Mouse (Mus musculus) lung, postnatal 0 days (tissue): ENCODE results near the gene Csgalnact2. TPM values are rescaled to one million over a fixed set of nuclear protein-coding genes. Genes with fewer than 3 reads are reported as not detected.

ENCODE experiments used
- ATAC-seq: fragments of 200-750 bp; cut with Nextera tagmentation; 2 replicates; pipeline ENCODE4 v1.8.0; 2017; ENCODE audit warnings: moderate library complexity
- DNase-seq: peaks from one replicate; pipeline ENCODE4 v3.0.0-alpha.2; 2016; ENCODE audit warnings: low spot score
- H3K27ac ChIP-seq: fragments of 300-500 bp; sonication (generic); 2 replicates; pipeline ENCODE4 v1.5.1; 2014; ENCODE audit warnings: antibody characterized with exemption, mild to moderate bottlenecking, low read length, mixed read lengths
- H3K27me3 ChIP-seq: fragments of 300-500 bp; sonication (generic); replicated peaks from 2 replicates; pipeline ENCODE4 v1.6.1; 2014; ENCODE audit warnings: low read length, mixed read lengths; ENCODE audit not compliant: insufficient read depth
- H3K36me3 ChIP-seq: fragments of 300-500 bp; sonication (generic); 2 replicates; pipeline ENCODE4 v1.6.1; 2014; ENCODE audit warnings: low read length, mixed read lengths; ENCODE audit not compliant: insufficient read depth
- H3K4me1 ChIP-seq: fragments of 300-500 bp; sonication (generic); 2 replicates; pipeline ENCODE4 v1.6.1; 2014; ENCODE audit warnings: antibody characterized with exemption, low read depth, low read length, mixed read lengths; ENCODE audit not compliant: insufficient read depth
- H3K4me2 ChIP-seq: fragments of 300-500 bp; sonication (generic); replicated peaks from 2 replicates; pipeline ENCODE4 v1.6.1; 2014; ENCODE audit warnings: low read depth, mild to moderate bottlenecking, low read length, moderate library complexity, mixed read lengths
- H3K4me3 ChIP-seq: fragments of 300-500 bp; sonication (generic); 2 replicates; pipeline ENCODE4 v1.5.1; 2014; ENCODE audit warnings: low read depth, low read length
- H3K9ac ChIP-seq: fragments of 300-500 bp; sonication (generic); replicated peaks from 2 replicates; pipeline ENCODE4 v1.6.1; 2014; ENCODE audit warnings: low read depth, mild to moderate bottlenecking
- H3K9me3 ChIP-seq: fragments of 300-500 bp; sonication (generic); 2 replicates; pipeline ENCODE4 v1.6.1; 2016; ENCODE audit warnings: low read length, mixed read lengths
- CTCF ChIP-seq: IDR thresholded peaks from 2 replicates; pipeline ENCODE4 v1.5.1; 2016; ENCODE audit warnings: antibody characterized with exemption, mild to moderate bottlenecking
- EP300 ChIP-seq: IDR thresholded peaks from 2 replicates; pipeline ENCODE4 v1.6.1; 2016; ENCODE audit warnings: antibody characterized with exemption, mild to moderate bottlenecking, control low read depth
- WGBS: fragments of 180-500 bp; shearing (Covaris S2); extraction: QIAGEN DNeasy Blood & Tissue Kit; methylation state at CpG from one replicate; pipeline ENCODE4 v1.1.7; 2014; 5-methylcytosine and 5-hydroxymethylcytosine counted together
- polyA plus RNA-seq: library from polyadenylated mRNA; unstranded; fragments of >200 nt; fragmentation: Nextera tagmentation; extraction: Ambion mirVana; gene quantifications from 2 replicates; pipeline ENCODE4 v1.2.1, GENCODE M21; 2015

Gene Csgalnact2
- polyA plus RNA-seq, 1 experiment from 2014 or later, result 36.6 TPM

GRCm38 (mm10) chr6:118070321-118071012 is 68.5 kb downstream of the Csgalnact2 start:
- 38% methylated on average over 5 of the region's 5 CpGs for WGBS
- no peaks in the 10 kb centered on the region for H3K36me3 ChIP-seq

DNA sequence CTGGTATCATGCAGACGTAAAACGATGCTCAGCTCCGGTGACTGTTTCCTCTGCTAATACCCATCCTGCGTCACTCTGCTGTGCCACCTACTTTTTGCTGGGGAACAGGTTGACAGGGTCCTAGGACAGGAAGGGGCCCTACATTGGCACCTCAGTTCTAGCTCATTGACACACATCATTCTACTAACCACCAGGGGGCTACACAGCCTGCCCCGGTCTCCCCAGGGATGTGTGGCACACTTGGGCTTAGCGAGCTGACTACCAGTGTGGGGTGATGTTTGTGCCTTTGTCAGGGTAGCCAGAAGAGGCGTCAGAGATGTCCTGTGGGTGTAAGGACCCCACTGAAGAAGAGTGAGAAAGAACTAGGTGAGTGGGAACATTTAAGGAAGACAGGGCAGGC is 71.2 kb downstream of the Csgalnact2 start:
- DNase-seq (no peak), ATAC-seq (no peak)
- Histone ChIP-seq H3K4me3 (peak overlapping the region; percentile 0), H3K4me2 (peak overlapping the region; percentile 87), H3K27ac (no peak overlapping the region), H3K27me3 (no peaks in the 10 kb centered on the region), H3K9me3 (no peaks in the 10 kb centered on the region), H3K9ac (no peak overlapping the region), H3K4me1 (peaks cover 25% of the 10 kb centered on the region), H3K36me3 (no peaks in the 10 kb centered on the region)
- TF ChIP-seq EP300 (no peak), CTCF (peak; percentile 72)
- 61% methylated on average over 7 of the region's 7 CpGs for WGBS

More at GRCm38 (mm10) chr6:118070321-118071012, 68.5 kb downstream of the Csgalnact2 start:
- no peak for TF ChIP-seq CTCF
- TF ChIP-seq EP300, result no peak
- H3K27ac ChIP-seq, result peak overlapping the region; percentile 5; the same call in 1 of the 2 replicates
- no peaks in the 10 kb centered on the region for H3K9me3 ChIP-seq
- no peak overlapping the region for H3K4me3 ChIP-seq
- no peaks in the 10 kb centered on the region for H3K27me3 ChIP-seq
- ATAC-seq (no peak), DNase-seq (peak; percentile 35)
- peaks cover 21% of the 10 kb centered on the region for H3K4me1 ChIP-seq
- no peak overlapping the region for H3K9ac ChIP-seq
- no peak overlapping the region for H3K4me2 ChIP-seq

DNA sequence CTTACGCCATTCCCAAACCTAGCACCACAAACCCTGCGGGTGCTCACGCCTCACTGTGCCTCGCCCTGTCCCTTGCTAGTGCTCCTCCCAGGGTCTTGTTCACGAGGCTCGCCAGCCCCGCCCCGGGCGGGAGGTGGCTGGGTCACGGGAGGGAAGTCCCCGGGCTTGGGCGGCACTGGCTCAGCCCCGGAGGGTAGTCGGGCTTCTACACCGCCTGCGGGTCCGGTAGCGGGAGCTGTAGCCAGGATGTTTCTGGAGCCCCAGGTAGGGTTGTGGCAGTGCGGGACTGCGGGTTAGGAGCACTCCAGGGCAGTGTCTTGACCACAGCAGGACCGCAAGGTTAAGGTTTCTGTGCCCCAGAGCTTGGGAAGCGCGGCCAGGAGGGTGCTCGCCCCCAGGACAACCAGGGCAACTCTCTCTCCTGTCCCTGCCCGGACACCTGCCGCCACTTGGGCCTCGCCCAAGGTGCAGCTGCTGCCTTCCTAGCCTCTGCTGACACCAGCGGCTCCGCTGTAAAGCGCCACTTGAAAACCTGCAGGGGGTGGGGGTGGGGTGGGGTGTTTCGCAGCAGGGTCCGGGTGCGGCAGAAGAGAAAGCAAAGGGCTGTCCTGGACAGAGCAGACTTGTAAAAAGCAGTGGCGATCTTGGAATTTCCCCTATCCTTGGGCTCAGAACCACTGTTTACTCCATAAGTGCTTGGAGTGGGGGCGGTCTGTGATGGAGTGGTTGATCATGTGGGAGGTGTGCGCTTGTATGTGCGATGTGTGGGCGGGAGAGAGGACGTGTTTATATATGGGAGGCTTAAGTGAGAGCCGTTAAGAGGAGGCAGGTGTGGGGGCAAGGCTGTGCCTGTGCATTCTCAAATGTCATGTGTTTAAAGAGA is 72.5 kb downstream of the Csgalnact2 start:
- peak overlapping the region; percentile 52 for H3K4me3 ChIP-seq
- DNase-seq (peak; percentile 89), ATAC-seq (peak; percentile 92)
- WGBS, result 2% methylated on average over 37 of the region's 40 CpGs
- H3K27me3 ChIP-seq, result no peaks in the 10 kb centered on the region
- no peaks in the 10 kb centered on the region for H3K36me3 ChIP-seq
- H3K9me3 ChIP-seq, result no peaks in the 10 kb centered on the region
- TF ChIP-seq EP300 (0 out of 2 replicates have a peak, but pooled peaks have one; percentile 50), CTCF (no peak)
- H3K9ac ChIP-seq, result peak overlapping the region; percentile 52
- peak overlapping the region; percentile 92 for H3K27ac ChIP-seq
- peak overlapping the region; percentile 87 for H3K4me2 ChIP-seq
- peaks cover 25% of the 10 kb centered on the region for H3K4me1 ChIP-seq

- Histone ChIP-seq H3K36me3 (no peaks in the 10 kb centered on the region), H3K9me3 (no peaks in the 10 kb centered on the region), H3K9ac (peak overlapping the region; percentile 52), H3K4me3 (peak overlapping the region; percentile 52), H3K4me2 (peak overlapping the region; percentile 87), H3K27me3 (no peaks in the 10 kb centered on the region), H3K4me1 (peaks cover 25% of the 10 kb centered on the region), H3K27ac (peak overlapping the region; percentile 92)
- no peak; the same call in 1 of the 2 replicates for ATAC-seq
- no peak for DNase-seq
- TF ChIP-seq CTCF, result no peak
- no peak for TF ChIP-seq EP300
- 0% methylated on average over 10 of the region's 12 CpGs for WGBS
Measured at GRCm38 (mm10) chr6:118065837-118066198, 73.1 kb downstream of the Csgalnact2 start.

GRCm38 (mm10) chr6:118064968-118065530 is 73.9 kb downstream of the Csgalnact2 start:
- Histone ChIP-seq H3K36me3 (no peaks in the 10 kb centered on the region), H3K9me3 (no peaks in the 10 kb centered on the region), H3K4me3 (no peak overlapping the region), H3K9ac (no peak overlapping the region; the same call in 1 of the 2 replicates), H3K27me3 (no peaks in the 10 kb centered on the region), H3K4me2 (peak overlapping the region; percentile 87), H3K4me1 (peaks cover 20% of the 10 kb centered on the region), H3K27ac (peak overlapping the region; percentile 92; the same call in 1 of the 2 replicates)
- TF ChIP-seq CTCF, result peak; percentile 80
- TF ChIP-seq EP300, result no peak
- WGBS, result 14% methylated on average over 7 of the region's 7 CpGs
- no peak for ATAC-seq
- DNase-seq, result peak; percentile 78

GRCm38 (mm10) chr6:118063266-118063665 is 75.7 kb downstream of the Csgalnact2 start:
- no peak overlapping the region for H3K27ac ChIP-seq
- TF ChIP-seq EP300 (no peak), CTCF (no peak)
- no peaks in the 10 kb centered on the region for H3K27me3 ChIP-seq
- no peaks in the 10 kb centered on the region for H3K36me3 ChIP-seq
- no peak for ATAC-seq
- H3K9me3 ChIP-seq, result no peaks in the 10 kb centered on the region
- no peak overlapping the region for H3K4me2 ChIP-seq
- H3K9ac ChIP-seq, result no peak overlapping the region
- 67% methylated on average over 5 of the region's 5 CpGs for WGBS
- no peak overlapping the region for H3K4me3 ChIP-seq
- DNase-seq, result no peak
- peaks cover 14% of the 10 kb centered on the region for H3K4me1 ChIP-seq
